Mouse (Mus musculus): ENCODE measurements around the gene Immp2l. TPM values are rescaled to one million over a fixed set of nuclear protein-coding genes. Genes with fewer than 3 reads are reported as not detected.

Immp2l gene
- polyA plus RNA-seq, 1 experiment from 2014 or later: 16.3 TPM

DNA sequence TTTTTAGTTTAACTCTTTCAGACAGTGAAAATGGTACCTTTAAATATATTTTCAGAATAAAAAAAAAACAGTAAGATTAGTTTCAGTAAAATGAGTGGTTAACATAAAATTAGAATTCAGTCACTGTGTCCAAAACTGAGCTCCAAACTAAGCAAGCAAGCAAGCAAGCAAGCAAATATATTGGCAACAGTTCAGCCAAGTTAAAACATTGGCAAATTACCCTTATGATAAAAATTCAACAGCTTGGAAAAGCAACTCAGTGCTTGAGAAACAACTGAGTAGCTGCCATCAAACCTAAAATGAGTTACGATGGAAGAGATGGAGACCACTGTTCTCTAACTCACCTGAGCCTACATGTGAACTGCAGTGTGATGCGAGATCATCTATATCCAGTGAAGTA is 926.8 kb downstream of the Immp2l start:
- Histone ChIP-seq H3K9ac (ENCODE audit: low read length) (no peak overlapping the region), H3K27ac (ENCODE audit: low read length) (no peak overlapping the region), H3K4me2 (ENCODE audit: low read depth, low read length) (no peak overlapping the region), H3K9me3 (replicated peaks; ENCODE audit: control insufficient read depth, low read length) (no peaks in the 10 kb centered on the region), H3K36me3 (ENCODE audit: control insufficient read depth, insufficient read depth, low read length) (no peaks in the 10 kb centered on the region), H3K4me1 (ENCODE audit: control insufficient read depth, insufficient read depth, low read length) (no peaks in the 10 kb centered on the region), H3K4me3 (replicated peaks; ENCODE audit: low read length) (no peak overlapping the region), H3K27me3 (ENCODE audit: control insufficient read depth, insufficient read depth, low read length) (no peaks in the 10 kb centered on the region)
- 91% methylated on average over 2 of the region's 2 CpGs for WGBS
- no peak for ATAC-seq (ENCODE audit: insufficient read depth, low FRiP score)

- no peak overlapping the region for H3K9ac ChIP-seq (ENCODE audit: low read length)
- 23% methylated on average over 4 of the region's 4 CpGs for WGBS
- ATAC-seq (ENCODE audit: insufficient read depth, low FRiP score): no peak
These were observed 937.1 kb downstream of the Immp2l start for GRCm38 (mm10) chr12:41961038-41961437.

DNA sequence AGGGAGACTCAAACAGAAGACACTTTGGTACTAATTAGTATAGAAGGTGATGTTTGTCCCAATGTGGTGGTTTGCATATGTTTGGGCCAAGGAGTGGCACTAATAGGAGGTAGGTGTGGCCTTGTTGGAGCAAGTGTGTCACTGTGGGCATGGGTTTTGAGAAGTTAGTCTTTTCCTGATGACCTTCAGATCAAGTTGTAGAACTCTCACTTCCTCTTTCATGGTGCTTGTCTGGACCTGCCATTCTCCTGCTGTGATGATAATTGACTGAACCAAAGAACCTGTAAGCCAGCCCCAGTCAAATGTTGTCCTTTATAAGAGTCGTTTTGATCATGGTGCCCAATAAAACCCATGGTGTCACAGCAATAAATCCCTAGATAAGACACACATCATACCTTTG is 967.5 kb downstream of the Immp2l start:
- H3K36me3 ChIP-seq (ENCODE audit: control insufficient read depth, insufficient read depth, low read length): no peaks in the 10 kb centered on the region
- 80% methylated on average over 1 of the region's 1 CpGs for WGBS
- no peak for ATAC-seq (ENCODE audit: insufficient read depth, low FRiP score)
- H3K27ac ChIP-seq (ENCODE audit: low read length): no peak overlapping the region
- H3K4me2 ChIP-seq (ENCODE audit: low read depth, low read length): no peak overlapping the region
- H3K4me3 ChIP-seq (replicated peaks; ENCODE audit: low read length): no peak overlapping the region
- no peaks in the 10 kb centered on the region for H3K4me1 ChIP-seq (ENCODE audit: control insufficient read depth, insufficient read depth, low read length)
- no peak overlapping the region for H3K9ac ChIP-seq (ENCODE audit: low read length)
- H3K9me3 ChIP-seq (replicated peaks; ENCODE audit: control insufficient read depth, low read length): no peaks in the 10 kb centered on the region
- H3K27me3 ChIP-seq (ENCODE audit: control insufficient read depth, insufficient read depth, low read length): no peaks in the 10 kb centered on the region

More at GRCm38 (mm10) chr12:41961038-41961437, 937.1 kb downstream of the Immp2l start:
- no peak overlapping the region for H3K4me2 ChIP-seq (ENCODE audit: low read depth, low read length)
- no peaks in the 10 kb centered on the region for H3K9me3 ChIP-seq (replicated peaks; ENCODE audit: control insufficient read depth, low read length)
- no peak overlapping the region for H3K27ac ChIP-seq (ENCODE audit: low read length)
- no peak overlapping the region for H3K4me3 ChIP-seq (replicated peaks; ENCODE audit: low read length)
- no peaks in the 10 kb centered on the region for H3K36me3 ChIP-seq (ENCODE audit: control insufficient read depth, insufficient read depth, low read length)
- H3K4me1 ChIP-seq (ENCODE audit: control insufficient read depth, insufficient read depth, low read length): no peaks in the 10 kb centered on the region
- H3K27me3 ChIP-seq (ENCODE audit: control insufficient read depth, insufficient read depth, low read length): no peaks in the 10 kb centered on the region
